Mouse (Mus musculus): ENCODE measurements around the gene Catsper2. TPM values are rescaled to one million over a fixed set of nuclear protein-coding genes. Genes with fewer than 3 reads are reported as not detected.

Gene Catsper2
- polyA plus RNA-seq, 2 experiments, result 0.29 to 0.60 TPM

- no peaks in the 10 kb centered on the region for H3K9me3 ChIP-seq (ENCODE audit: control insufficient read depth, low read length)
- H3K27me3 ChIP-seq (ENCODE audit: control insufficient read depth, insufficient read depth, low read length), result no peaks in the 10 kb centered on the region
- TF ChIP-seq CTCF (IDR thresholded peaks at IDR 0.05; ENCODE audit: low read depth), result no peak
- TF ChIP-seq EP300 (IDR thresholded peaks at IDR 0.05; ENCODE audit: low read depth), result no peak
- H3K9ac ChIP-seq (replicated peaks), result no peak overlapping the region
- no peaks in the 10 kb centered on the region for H3K4me1 ChIP-seq (replicated peaks; ENCODE audit: control insufficient read depth in 2 of 2, insufficient read depth in 2 of 2, low read length in 1 of 2)
- no peak overlapping the region for H3K4me2 ChIP-seq (ENCODE audit: low read depth)
- H3K36me3 ChIP-seq (replicated peaks; ENCODE audit: control insufficient read depth, insufficient read depth, low read depth), result no peaks in the 10 kb centered on the region
- no peak for DNase-seq (ENCODE audit: low read depth in 3 of 3, low spot score in 3 of 3)
- no peak overlapping the region for H3K4me3 ChIP-seq (ENCODE audit: insufficient read depth in 1 of 2, low read depth in 2 of 2, low read length in 2 of 2)
- H3K27ac ChIP-seq, result no peak overlapping the region
- no peak for ATAC-seq (ENCODE audit: insufficient read depth)
- 44% methylated on average over 3 of the region's 3 CpGs for WGBS (ENCODE audit: insufficient replicate concordance)
These were observed 41.3 kb downstream of the Catsper2 start for GRCm38 (mm10) chr2:121372266-121372665.

- WGBS (ENCODE audit: insufficient replicate concordance), result 60% methylated on average over 5 of the region's 5 CpGs
- no peak for ATAC-seq (ENCODE audit: insufficient read depth)
These were observed 42.7 kb downstream of the Catsper2 start for GRCm38 (mm10) chr2:121370921-121371320.

GRCm38 (mm10) chr2:121368831-121369230 lies 44.8 kb downstream of the Catsper2 start:
- Histone ChIP-seq H3K27me3 (ENCODE audit: control insufficient read depth, insufficient read depth, low read length) (no peaks in the 10 kb centered on the region), H3K4me2 (ENCODE audit: low read depth) (no peak overlapping the region), H3K4me1 (replicated peaks; ENCODE audit: control insufficient read depth in 2 of 2, insufficient read depth in 2 of 2, low read length in 1 of 2) (no peaks in the 10 kb centered on the region), H3K27ac (no peak overlapping the region), H3K4me3 (ENCODE audit: insufficient read depth in 1 of 2, low read depth in 2 of 2, low read length in 2 of 2) (no peak overlapping the region), H3K36me3 (replicated peaks; ENCODE audit: control insufficient read depth, insufficient read depth, low read depth) (no peaks in the 10 kb centered on the region), H3K9ac (replicated peaks) (no peak overlapping the region), H3K9me3 (ENCODE audit: control insufficient read depth, low read length) (no peaks in the 10 kb centered on the region)
- WGBS (ENCODE audit: insufficient replicate concordance), result 60% methylated on average over 2 of the region's 2 CpGs
- TF ChIP-seq EP300 (IDR thresholded peaks at IDR 0.05; ENCODE audit: low read depth) (no peak), CTCF (IDR thresholded peaks at IDR 0.05; ENCODE audit: low read depth) (no peak)
- ATAC-seq (ENCODE audit: insufficient read depth), result no peak
- DNase-seq (ENCODE audit: low read depth in 3 of 3, low spot score in 3 of 3), result no peak

More at GRCm38 (mm10) chr2:121370921-121371320, 42.7 kb downstream of the Catsper2 start:
- TF ChIP-seq EP300 (IDR thresholded peaks at IDR 0.05; ENCODE audit: low read depth), result no peak
- no peak for TF ChIP-seq CTCF (IDR thresholded peaks at IDR 0.05; ENCODE audit: low read depth)
- no peaks in the 10 kb centered on the region for H3K36me3 ChIP-seq (replicated peaks; ENCODE audit: control insufficient read depth, insufficient read depth, low read depth)
- no peak for DNase-seq (ENCODE audit: low read depth in 3 of 3, low spot score in 3 of 3)
- H3K4me3 ChIP-seq (ENCODE audit: insufficient read depth in 1 of 2, low read depth in 2 of 2, low read length in 2 of 2), result no peak overlapping the region
- no peak overlapping the region for H3K27ac ChIP-seq
- no peak overlapping the region for H3K4me2 ChIP-seq (ENCODE audit: low read depth)
- H3K9ac ChIP-seq (replicated peaks), result no peak overlapping the region
- H3K9me3 ChIP-seq (ENCODE audit: control insufficient read depth, low read length), result no peaks in the 10 kb centered on the region
- no peaks in the 10 kb centered on the region for H3K4me1 ChIP-seq (replicated peaks; ENCODE audit: control insufficient read depth in 2 of 2, insufficient read depth in 2 of 2, low read length in 1 of 2)
- H3K27me3 ChIP-seq (ENCODE audit: control insufficient read depth, insufficient read depth, low read length), result no peaks in the 10 kb centered on the region

- H3K27me3 ChIP-seq (ENCODE audit: control insufficient read depth, insufficient read depth, low read length), result peaks cover 4% of the 10 kb centered on the region
- H3K4me3 ChIP-seq (ENCODE audit: insufficient read depth in 1 of 2, low read depth in 2 of 2, low read length in 2 of 2), result no peak overlapping the region
- no peaks in the 10 kb centered on the region for H3K4me1 ChIP-seq (replicated peaks; ENCODE audit: control insufficient read depth in 2 of 2, insufficient read depth in 2 of 2, low read length in 1 of 2)
- no peak overlapping the region for H3K27ac ChIP-seq
- TF ChIP-seq CTCF (IDR thresholded peaks at IDR 0.05; ENCODE audit: low read depth), result no peak
- TF ChIP-seq EP300 (IDR thresholded peaks at IDR 0.05; ENCODE audit: low read depth), result no peak
- WGBS (ENCODE audit: insufficient replicate concordance), result 68% methylated on average over 3 of the region's 3 CpGs
- H3K9ac ChIP-seq (replicated peaks), result no peak overlapping the region
- H3K9me3 ChIP-seq (ENCODE audit: control insufficient read depth, low read length), result no peaks in the 10 kb centered on the region
- H3K4me2 ChIP-seq (ENCODE audit: low read depth), result no peak overlapping the region
- DNase-seq (ENCODE audit: low read depth in 3 of 3, low spot score in 3 of 3), result no peak
- H3K36me3 ChIP-seq (replicated peaks; ENCODE audit: control insufficient read depth, insufficient read depth, low read depth), result no peaks in the 10 kb centered on the region
- no peak for ATAC-seq (ENCODE audit: insufficient read depth)
These were observed 49.9 kb downstream of the Catsper2 start for GRCm38 (mm10) chr2:121363656-121364055.

- no peaks in the 10 kb centered on the region for H3K9me3 ChIP-seq (ENCODE audit: control insufficient read depth, low read length)
- no peaks in the 10 kb centered on the region for H3K36me3 ChIP-seq (replicated peaks; ENCODE audit: control insufficient read depth, insufficient read depth, low read depth)
- no peak for ATAC-seq (ENCODE audit: insufficient read depth)
- WGBS (ENCODE audit: insufficient replicate concordance), result 48% methylated on average over 4 of the region's 4 CpGs
- no peak overlapping the region for H3K9ac ChIP-seq (replicated peaks)
- peaks cover 28% of the 10 kb centered on the region for H3K27me3 ChIP-seq (ENCODE audit: control insufficient read depth, insufficient read depth, low read length)
- DNase-seq (ENCODE audit: low read depth in 3 of 3, low spot score in 3 of 3), result no peak
- H3K4me2 ChIP-seq (ENCODE audit: low read depth), result no peak overlapping the region
- TF ChIP-seq EP300 (IDR thresholded peaks at IDR 0.05; ENCODE audit: low read depth) (no peak), CTCF (IDR thresholded peaks at IDR 0.05; ENCODE audit: low read depth) (no peak)
- H3K27ac ChIP-seq, result no peak overlapping the region
- H3K4me1 ChIP-seq (replicated peaks; ENCODE audit: control insufficient read depth in 2 of 2, insufficient read depth in 2 of 2, low read length in 1 of 2), result peaks cover 0 to under 1% of the 10 kb centered on the region in 2 experiments; a peak in 1 of 4 replicates
- no peak overlapping the region for H3K4me3 ChIP-seq (ENCODE audit: insufficient read depth in 1 of 2, low read depth in 2 of 2, low read length in 2 of 2)
These were observed 54.1 kb downstream of the Catsper2 start for GRCm38 (mm10) chr2:121359461-121359860.

Data from liver, embryonic 14.5 days (tissue).